Mouse (Mus musculus) liver, postnatal 0 days (tissue): ENCODE results near the gene Ube4b. TPM values are rescaled to one million over a fixed set of nuclear protein-coding genes. Genes with fewer than 3 reads are reported as not detected.
A peak's percentile ranks its signal among the peaks of the same experiment; 100 is the strongest.

Experiments
- ATAC-seq: fragments of 200-750 bp; cut with Nextera tagmentation; 2 replicates; pipeline ENCODE4 v1.8.0; 2017; ENCODE audit warnings: mild to moderate bottlenecking, moderate library complexity
- DNase-seq: peaks from one replicate; pipeline ENCODE4 v3.0.0-alpha.2; 2016
- H3K27ac ChIP-seq: fragments of 300-500 bp; sonication (generic); 2 replicates; pipeline ENCODE4 v1.5.1; 2014; ENCODE audit warnings: antibody characterized with exemption, moderate library complexity, mild to moderate bottlenecking, low read depth
- H3K27me3 ChIP-seq: fragments of 300-500 bp; sonication (generic); 2 replicates; pipeline ENCODE4 v1.6.1; 2014; ENCODE audit warnings: low read length, control low read depth, mixed read lengths; ENCODE audit not compliant: insufficient read depth
- H3K36me3 ChIP-seq: fragments of 300-500 bp; sonication (generic); replicated peaks from 2 replicates; pipeline ENCODE4 v1.6.1; 2014; ENCODE audit warnings: mild to moderate bottlenecking, control low read depth, low read length, moderate library complexity, mixed read lengths; ENCODE audit not compliant: insufficient read depth
- H3K4me1 ChIP-seq: fragments of 300-500 bp; sonication (generic); 2 replicates; pipeline ENCODE4 v1.6.1; 2014; ENCODE audit warnings: antibody characterized with exemption, mild to moderate bottlenecking, control low read depth; ENCODE audit not compliant: insufficient read depth
- H3K4me2 ChIP-seq: fragments of 300-500 bp; sonication (generic); 2 replicates; pipeline ENCODE4 v1.6.1; 2014; ENCODE audit warnings: low read depth, mild to moderate bottlenecking, low read length, moderate library complexity, mixed read lengths
- H3K4me3 ChIP-seq: fragments of 300-500 bp; sonication (generic); 2 replicates; pipeline ENCODE4 v1.5.1; 2014; ENCODE audit warnings: low read depth, low read length
- H3K9ac ChIP-seq: fragments of 300-500 bp; sonication (generic); replicated peaks from 2 replicates; pipeline ENCODE4 v1.6.1; 2014; ENCODE audit warnings: mild to moderate bottlenecking, moderate library complexity
- H3K9me3 ChIP-seq: fragments of 300-500 bp; sonication (generic); 2 replicates; pipeline ENCODE4 v1.6.1; 2016; ENCODE audit warnings: mild to moderate bottlenecking, control low read depth, low read length, mixed read lengths
- CTCF ChIP-seq: sonication (generic); IDR thresholded peaks from 2 replicates; pipeline ENCODE4 v1.5.1; 2016; ENCODE audit warnings: antibody characterized with exemption, low read depth
- EP300 ChIP-seq: IDR thresholded peaks from 2 replicates; pipeline ENCODE4 v1.6.1; 2016; ENCODE audit warnings: antibody characterized with exemption, low read depth, mild to moderate bottlenecking
- WGBS: fragments of 180-500 bp; shearing (Covaris S2); extraction: QIAGEN DNeasy Blood & Tissue Kit; methylation state at CpG from one replicate; pipeline ENCODE4 v1.1.7; 2014; ENCODE audit not compliant: insufficient replicate concordance; 5-methylcytosine and 5-hydroxymethylcytosine counted together
- polyA plus RNA-seq: library from polyadenylated mRNA; unstranded; fragments of >200 nt; fragmentation: Nextera tagmentation; extraction: Ambion mirVana; gene quantifications from 2 replicates; pipeline ENCODE4 v1.2.1, GENCODE M21; 2015

Ube4b gene
- polyA plus RNA-seq, 1 experiment from 2014 or later: 11.9 TPM

- no peak for DNase-seq
- Histone ChIP-seq H3K4me3 (no peak overlapping the region), H3K9ac (0 out of 2 replicates have a peak overlapping the region, but pooled peaks have one; percentile 7), H3K27ac (no peak overlapping the region), H3K27me3 (no peaks in the 10 kb centered on the region), H3K4me2 (no peak overlapping the region), H3K9me3 (no peaks in the 10 kb centered on the region), H3K36me3 (peaks cover 9% of the 10 kb centered on the region; the same call in 1 of the 2 replicates), H3K4me1 (peaks cover 26% of the 10 kb centered on the region)
- ATAC-seq: no peak
- 44% methylated on average over 6 of the region's 6 CpGs for WGBS
- TF ChIP-seq CTCF (no peak), EP300 (no peak)
Measured at GRCm38 (mm10) chr4:149403037-149403436, 23.5 kb downstream of the Ube4b start.

DNA sequence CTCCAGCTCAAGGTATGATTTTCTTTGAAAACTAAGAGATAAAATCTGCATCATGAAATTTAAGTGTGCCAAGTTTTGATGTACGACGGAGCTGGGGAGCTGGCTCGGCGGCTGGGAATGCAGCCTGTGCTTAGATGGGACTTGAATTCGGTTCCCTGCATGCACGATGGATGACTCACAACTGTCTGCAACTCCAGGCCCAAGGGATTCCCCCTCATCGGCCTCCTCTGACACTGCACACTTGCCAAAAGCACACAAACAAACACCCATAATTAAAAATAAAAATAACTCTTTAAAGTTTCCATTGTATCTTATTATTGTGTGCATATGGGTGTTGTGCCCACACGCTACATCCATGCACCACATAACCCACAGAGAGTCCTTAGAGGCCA, 25.0 kb downstream of the Ube4b start:
- Histone ChIP-seq H3K27me3 (no peaks in the 10 kb centered on the region), H3K4me1 (peaks cover 26% of the 10 kb centered on the region), H3K4me3 (no peak overlapping the region), H3K4me2 (no peak overlapping the region), H3K9ac (no peak overlapping the region), H3K36me3 (peaks cover 18% of the 10 kb centered on the region), H3K9me3 (no peaks in the 10 kb centered on the region), H3K27ac (no peak overlapping the region)
- DNase-seq (no peak), ATAC-seq (no peak)
- TF ChIP-seq EP300: no peak
- no peak for TF ChIP-seq CTCF
- 84% methylated on average over 8 of the region's 8 CpGs for WGBS

DNA sequence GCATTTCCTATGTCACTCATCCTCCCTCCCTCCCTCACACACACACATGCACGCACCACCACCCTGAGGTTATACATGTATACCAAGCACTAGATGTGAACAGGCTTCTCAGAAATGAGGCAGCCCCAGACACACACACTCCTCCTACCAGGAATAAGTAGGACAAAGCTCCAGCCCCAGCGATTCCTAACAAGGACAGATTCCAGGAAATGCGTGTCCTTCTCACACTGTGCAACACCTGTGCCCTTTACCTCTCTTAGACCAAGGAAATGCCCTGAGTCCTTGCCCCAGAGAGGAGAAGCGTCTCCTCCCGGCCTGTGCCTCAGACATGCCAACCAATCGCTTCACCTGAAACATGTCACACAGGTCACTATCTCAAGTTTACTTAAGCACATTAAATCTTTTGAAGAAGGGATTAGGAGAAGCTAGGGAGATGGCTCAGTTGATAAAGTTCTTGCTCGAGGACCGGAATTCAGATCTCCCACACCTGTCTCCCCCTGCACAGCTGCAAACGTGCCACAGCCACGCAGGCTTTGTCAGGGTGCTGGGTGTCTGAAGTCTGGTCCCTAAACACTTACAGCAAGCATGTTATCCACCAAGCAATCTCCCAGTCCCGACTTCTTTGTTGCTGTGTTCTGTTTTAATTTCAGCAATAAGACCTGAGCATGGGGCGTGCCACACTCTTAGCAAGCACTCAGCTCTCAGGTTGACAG, 25.5 kb downstream of the Ube4b start:
- 74% methylated on average over 12 of the region's 12 CpGs for WGBS
- ATAC-seq (no peak), DNase-seq (no peak)
- Histone ChIP-seq H3K4me3 (no peak overlapping the region), H3K9me3 (no peaks in the 10 kb centered on the region), H3K36me3 (peaks cover 18% of the 10 kb centered on the region), H3K4me1 (peaks cover 26% of the 10 kb centered on the region), H3K4me2 (no peak overlapping the region), H3K27ac (no peak overlapping the region), H3K27me3 (no peaks in the 10 kb centered on the region), H3K9ac (no peak overlapping the region)
- TF ChIP-seq CTCF (no peak), EP300 (no peak)

DNA sequence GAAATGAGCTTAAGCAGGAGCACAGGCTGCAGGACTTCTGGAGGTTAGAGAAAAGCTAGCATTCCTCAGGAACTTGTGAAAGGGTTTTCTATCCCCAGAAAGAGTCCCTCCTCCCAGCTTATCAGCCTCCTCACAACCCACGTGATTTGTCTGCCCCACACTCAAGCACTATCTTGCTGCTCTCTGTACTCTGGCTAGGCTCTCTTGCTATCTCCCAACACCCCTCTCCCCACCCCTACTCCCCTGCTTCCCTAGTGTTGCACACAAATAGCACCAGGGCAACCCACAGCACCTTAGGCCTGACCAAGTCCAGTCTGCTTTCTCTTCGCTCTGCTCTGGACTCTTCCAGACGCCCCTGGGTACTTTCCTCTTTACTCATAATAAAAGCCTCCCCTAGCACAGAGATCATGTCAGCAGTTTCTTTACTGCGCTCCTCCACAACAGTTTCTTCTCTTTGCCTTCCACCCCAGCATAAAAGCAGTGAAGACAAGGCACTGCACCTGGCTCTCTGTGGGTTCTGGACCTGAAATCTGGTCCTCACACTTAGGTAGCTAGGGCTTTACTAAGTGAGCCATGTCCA, 27.1 kb downstream of the Ube4b start:
- Histone ChIP-seq H3K36me3 (peaks cover 12% of the 10 kb centered on the region), H3K27ac (peak overlapping the region; percentile 71), H3K4me3 (no peak overlapping the region), H3K27me3 (no peaks in the 10 kb centered on the region), H3K4me2 (no peak overlapping the region), H3K4me1 (peaks cover 24% of the 10 kb centered on the region), H3K9me3 (no peaks in the 10 kb centered on the region), H3K9ac (peak overlapping the region; percentile 18)
- DNase-seq (no peak), ATAC-seq (no peak)
- WGBS: 42% methylated on average over 4 of the region's 4 CpGs
- TF ChIP-seq CTCF (no peak), EP300 (no peak)

- TF ChIP-seq EP300 (peak; percentile 65; the same call in 1 of the 2 replicates), CTCF (no peak)
- peak; percentile 42 for DNase-seq
- WGBS: 74% methylated on average over 9 of the region's 9 CpGs
- no peaks in the 10 kb centered on the region for H3K27me3 ChIP-seq
- ATAC-seq: peak; percentile 73
- no peak overlapping the region for H3K4me3 ChIP-seq
- no peaks in the 10 kb centered on the region for H3K9me3 ChIP-seq
- peak overlapping the region; percentile 71 for H3K27ac ChIP-seq
- H3K36me3 ChIP-seq: peaks cover 12% of the 10 kb centered on the region
- peaks cover 15% of the 10 kb centered on the region; the same call in 1 of the 2 replicates for H3K4me1 ChIP-seq
- 0 out of 2 replicates have a peak overlapping the region, but pooled peaks have one; percentile 13 for H3K9ac ChIP-seq
- no peak overlapping the region for H3K4me2 ChIP-seq
Measured at GRCm38 (mm10) chr4:149398181-149398735, 28.3 kb downstream of the Ube4b start.

DNA sequence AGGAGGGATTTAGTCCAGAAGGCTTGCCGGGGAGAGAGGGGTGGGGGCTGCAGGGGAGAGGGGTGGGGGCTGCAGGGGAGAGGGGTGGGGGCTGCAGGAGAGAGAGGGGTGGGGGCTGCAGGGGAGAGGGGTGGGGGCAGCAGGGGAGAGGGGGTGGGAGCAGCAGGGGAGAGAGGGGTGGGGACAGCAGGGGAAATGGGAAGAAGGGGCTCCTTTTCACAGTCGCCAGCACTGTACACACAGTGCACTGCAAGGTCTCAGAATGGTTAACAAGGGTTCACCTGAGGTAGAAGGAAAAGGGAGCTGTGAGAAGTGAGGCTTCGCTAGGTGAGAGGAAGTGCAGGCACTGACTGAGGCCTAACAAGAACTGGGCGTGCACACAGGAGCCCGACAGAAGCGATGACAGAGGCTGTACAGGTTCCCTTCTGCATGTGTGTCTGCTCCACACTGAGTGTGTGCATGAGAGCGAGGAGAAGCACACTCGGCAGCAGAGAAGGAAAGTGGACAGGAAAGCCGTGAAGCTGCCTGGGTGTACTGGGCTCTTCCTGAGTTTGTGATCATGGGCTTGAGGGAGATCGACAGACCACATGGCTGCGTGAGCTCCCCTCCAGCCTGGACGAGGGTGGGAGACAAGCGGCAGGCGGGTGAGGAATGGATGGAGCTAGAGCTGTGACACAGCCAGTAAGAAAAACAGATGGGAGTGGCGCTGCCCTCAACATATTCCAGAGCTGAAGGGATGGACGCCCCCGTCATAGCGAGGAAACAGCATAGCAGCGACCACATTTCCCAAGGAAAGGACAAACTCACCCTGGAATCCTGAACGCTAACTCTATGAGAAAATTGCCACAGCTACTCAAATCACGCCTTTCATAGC, 29.9 kb downstream of the Ube4b start:
- H3K27me3 ChIP-seq: no peaks in the 10 kb centered on the region
- no peak for TF ChIP-seq EP300
- no peak for TF ChIP-seq CTCF
- no peak overlapping the region for H3K9ac ChIP-seq
- H3K27ac ChIP-seq: no peak overlapping the region
- H3K4me3 ChIP-seq: no peak overlapping the region
- no peak for ATAC-seq
- H3K9me3 ChIP-seq: no peaks in the 10 kb centered on the region
- DNase-seq: no peak
- 77% methylated on average over 21 of the region's 21 CpGs for WGBS
- H3K36me3 ChIP-seq: peaks cover 12% of the 10 kb centered on the region
- H3K4me1 ChIP-seq: peaks cover 15% of the 10 kb centered on the region; the same call in 1 of the 2 replicates
- no peak overlapping the region for H3K4me2 ChIP-seq
